8 mouse cellular contexts compared by ENCODE assay signal in genomic region chr14:34549004-34549671, GRCm38 (mm10). TPM values are rescaled to one million over a fixed set of nuclear protein-coding genes. Genes with fewer than 3 reads are reported as not detected.
DNase-seq lines count a peak whose midpoint lies in the region; ATAC-seq and TF ChIP-seq lines count a peak whose summit lies in the region.

No protein-coding gene starts in this region.

- peak; percentile 93 for DNase-seq in MN1 (ENCODE audit: low spot score)
- DNase-seq in cerebellum, adult 18-20 months, result peak; percentile 85 to 92
- DNase-seq in forebrain, postnatal 0 days, result peak; percentile 93
- DNase-seq in heart, postnatal 4 days, result peak; percentile 88
- DNase-seq in layer of hippocampus, postnatal 10 days (ENCODE audit: low spot score in 2 of 2), result peak; percentile 85 to 90
- peak; percentile 95 for DNase-seq in lung, postnatal 0 days (ENCODE audit: low spot score)
- DNase-seq in ovary, postnatal 14 days (ENCODE audit: low spot score), result peak; percentile 77
- DNase-seq in thymus, postnatal 36 days, result peak; percentile 57 to 60

- H3K27ac ChIP-seq in forebrain, postnatal 0 days (ENCODE audit: low read depth, low read length), result peak overlapping the region; percentile 93
- peak overlapping the region; percentile 82 for H3K27ac ChIP-seq in lung, postnatal 0 days (ENCODE audit: low read length)

- no peaks in the 10 kb centered on the region for H3K4me1 ChIP-seq in forebrain, postnatal 0 days (ENCODE audit: insufficient read depth)
- no peaks in the 10 kb centered on the region for H3K4me1 ChIP-seq in lung, postnatal 0 days (ENCODE audit: insufficient read depth, low read depth, low read length)

- H3K4me3 ChIP-seq in forebrain, postnatal 0 days (ENCODE audit: low read depth, low read length), result peak overlapping the region; percentile 81
- peak overlapping the region; percentile 67 for H3K4me3 ChIP-seq in lung, postnatal 0 days (ENCODE audit: low read depth, low read length)

- no peak for TF ChIP-seq EP300 in lung, postnatal 0 days (IDR thresholded peaks at IDR 0.05)

- no peaks in the 10 kb centered on the region for H3K9me3 ChIP-seq in forebrain, postnatal 0 days (ENCODE audit: low read length)
- H3K9me3 ChIP-seq in lung, postnatal 0 days (ENCODE audit: low read length), result no peaks in the 10 kb centered on the region

- WGBS in forebrain, postnatal 0 days, result under 1% methylated on average over 54 of the region's 55 CpGs
- WGBS in lung, postnatal 0 days, result 4% methylated on average over 41 of the region's 55 CpGs

- peak; percentile 96 for TF ChIP-seq CTCF in forebrain, postnatal 0 days (IDR thresholded peaks at IDR 0.05; ENCODE audit: low read depth)
- TF ChIP-seq CTCF in lung, postnatal 0 days (IDR thresholded peaks at IDR 0.05), result peak; percentile 98

- peak; percentile 97 for ATAC-seq in forebrain, postnatal 0 days
- ATAC-seq in lung, postnatal 0 days, result peak; percentile 92

- H3K4me2 ChIP-seq in forebrain, postnatal 0 days (ENCODE audit: low read depth), result peak overlapping the region; percentile 90
- H3K4me2 ChIP-seq in lung, postnatal 0 days (replicated peaks; ENCODE audit: low read depth, low read length), result peak overlapping the region; percentile 98

- H3K36me3 ChIP-seq in forebrain, postnatal 0 days (ENCODE audit: insufficient read depth), result no peaks in the 10 kb centered on the region
- H3K36me3 ChIP-seq in lung, postnatal 0 days (ENCODE audit: insufficient read depth, low read length), result no peaks in the 10 kb centered on the region

- no peaks in the 10 kb centered on the region for H3K27me3 ChIP-seq in forebrain, postnatal 0 days (ENCODE audit: insufficient read depth, low read length)
- no peaks in the 10 kb centered on the region for H3K27me3 ChIP-seq in lung, postnatal 0 days (replicated peaks; ENCODE audit: insufficient read depth, low read length)

- peak overlapping the region; percentile 95 for H3K9ac ChIP-seq in forebrain, postnatal 0 days
- H3K9ac ChIP-seq in lung, postnatal 0 days (replicated peaks; ENCODE audit: low read depth), result peak overlapping the region; percentile 73

RNA-seq across cellular contexts. Expression of gene 9230112D13Rik, which starts 26.5 kb away (rescaled TPM):
- total RNA-seq in forebrain, postnatal 0 days (2014; rRNA removed), result not detected in 2 replicates
- polyA plus RNA-seq in forebrain, postnatal 0 days (2015; fragmentation: Nextera tagmentation; extraction: Ambion mirVana), result not detected in 2 replicates
- not detected for total RNA-seq in heart, postnatal 4 days (2021)
- not detected for total RNA-seq in layer of hippocampus, postnatal 10 days (2021)
- polyA plus RNA-seq in lung, postnatal 0 days (2015; fragmentation: Nextera tagmentation; extraction: Ambion mirVana), result not detected in 2 replicates

RNA-seq across cellular contexts. Expression of gene Ldb3, which starts 39.3 kb away (rescaled TPM):
- total RNA-seq in forebrain, postnatal 0 days (2014; rRNA removed), result 1.3 and 2.0 TPM in 2 replicates
- polyA plus RNA-seq in forebrain, postnatal 0 days (2015; fragmentation: Nextera tagmentation; extraction: Ambion mirVana), result 0.70 and 0.90 TPM in 2 replicates
- total RNA-seq in heart, postnatal 4 days (2021), result 100 to 1,000 TPM; 709 to 766 TPM
- 1 to 10 TPM; 1.9 to 2.0 TPM for total RNA-seq in layer of hippocampus, postnatal 10 days (2021)
- 2.6 and 3.3 TPM in 2 replicates for polyA plus RNA-seq in lung, postnatal 0 days (2015; fragmentation: Nextera tagmentation; extraction: Ambion mirVana)

RNA-seq across cellular contexts. Expression of gene Bmpr1a, which starts 46.0 kb away (rescaled TPM):
- total RNA-seq in forebrain, postnatal 0 days (2014; rRNA removed), result 52.2 and 54.8 TPM in 2 replicates
- polyA plus RNA-seq in forebrain, postnatal 0 days (2015; fragmentation: Nextera tagmentation; extraction: Ambion mirVana), result 12.7 and 15.9 TPM in 2 replicates
- total RNA-seq in heart, postnatal 4 days (2021), result 100 to 1,000 TPM; 107 to 115 TPM
- 10 to 100 TPM; 41.9 to 46.1 TPM for total RNA-seq in layer of hippocampus, postnatal 10 days (2021)
- polyA plus RNA-seq in lung, postnatal 0 days (2015; fragmentation: Nextera tagmentation; extraction: Ambion mirVana), result 19.6 and 20.8 TPM in 2 replicates

RNA-seq across cellular contexts. Expression of gene Opn4, which starts 50.8 kb away (rescaled TPM):
- total RNA-seq in forebrain, postnatal 0 days (2014; rRNA removed), result 0.14 TPM in 1 of 2 replicates, not detected in the other
- 0.11 TPM in 1 of 2 replicates, not detected in the other for polyA plus RNA-seq in forebrain, postnatal 0 days (2015; fragmentation: Nextera tagmentation; extraction: Ambion mirVana)
- 1 to 10 TPM; 2.9 to 4.8 TPM for total RNA-seq in heart, postnatal 4 days (2021)
- total RNA-seq in layer of hippocampus, postnatal 10 days (2021), result not detected
- polyA plus RNA-seq in lung, postnatal 0 days (2015; fragmentation: Nextera tagmentation; extraction: Ambion mirVana), result 0.12 and 0.15 TPM in 2 replicates

Comparison
In these comparisons a context has a peak if more than half of its experiments do, and no peak if none do; other contexts are left out.
1. Peak in every context shown above with its lines: DNase-seq, ATAC-seq, H3K4me3 ChIP-seq and H3K27ac ChIP-seq.
2. RNA of gene Ldb3, which starts 39.3 kb away (total RNA-seq): 709 to 766 TPM in heart, postnatal 4 days; 1.9 to 2.0 TPM in layer of hippocampus, postnatal 10 days and 1.3 to 2.0 TPM in forebrain, postnatal 0 days; every median in the first group is over 100 times any median in the second.